Mouse (Mus musculus) right cerebral cortex, adult 18-20 months (tissue): ENCODE data around the gene Gm20431.
A peak's percentile ranks its signal among the peaks of the same experiment; 100 is the strongest.
"Not testable (repeated sequence)": the region's sequence is repeated elsewhere in the genome, so short reads cannot be mapped to it uniquely, and the experiment has no call there.

Source experiments
- DNase-seq: peaks from one replicate; pipeline ENCODE4 v3.0.0; 2022; ENCODE audit warnings: mixed read lengths

The Gm20431 gene

GRCm38 (mm10) chr2:167629665-167630209 lies 31.6 kb downstream of the Gm20431 start:
- DNase-seq: no peak

- DNase-seq: no peak
Measured at GRCm38 (mm10) chr2:167628872-167629271, 32.4 kb downstream of the Gm20431 start.

GRCm38 (mm10) chr2:167627019-167627418 lies 34.3 kb downstream of the Gm20431 start:
- no peak for DNase-seq

DNA sequence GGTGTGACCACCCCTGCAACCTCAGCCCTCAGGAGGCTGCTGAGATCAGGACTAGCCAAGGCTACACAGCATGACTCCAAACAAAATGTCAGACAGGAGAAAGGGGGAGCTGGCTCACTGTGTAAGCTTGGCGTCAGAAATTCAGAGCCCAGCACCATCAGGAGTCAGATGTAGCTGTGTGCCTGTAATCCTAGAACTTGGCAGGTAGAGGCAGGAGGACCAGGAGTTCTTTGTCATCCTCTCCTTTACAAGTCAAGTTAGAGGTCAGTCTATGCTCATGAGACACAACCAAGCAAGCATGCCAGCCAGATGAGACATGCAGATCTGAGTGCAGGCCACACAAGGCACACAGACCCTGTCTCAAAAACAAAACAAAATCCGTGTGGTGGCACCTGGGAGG lies 35.6 kb downstream of the Gm20431 start:
- DNase-seq: no peak

DNA sequence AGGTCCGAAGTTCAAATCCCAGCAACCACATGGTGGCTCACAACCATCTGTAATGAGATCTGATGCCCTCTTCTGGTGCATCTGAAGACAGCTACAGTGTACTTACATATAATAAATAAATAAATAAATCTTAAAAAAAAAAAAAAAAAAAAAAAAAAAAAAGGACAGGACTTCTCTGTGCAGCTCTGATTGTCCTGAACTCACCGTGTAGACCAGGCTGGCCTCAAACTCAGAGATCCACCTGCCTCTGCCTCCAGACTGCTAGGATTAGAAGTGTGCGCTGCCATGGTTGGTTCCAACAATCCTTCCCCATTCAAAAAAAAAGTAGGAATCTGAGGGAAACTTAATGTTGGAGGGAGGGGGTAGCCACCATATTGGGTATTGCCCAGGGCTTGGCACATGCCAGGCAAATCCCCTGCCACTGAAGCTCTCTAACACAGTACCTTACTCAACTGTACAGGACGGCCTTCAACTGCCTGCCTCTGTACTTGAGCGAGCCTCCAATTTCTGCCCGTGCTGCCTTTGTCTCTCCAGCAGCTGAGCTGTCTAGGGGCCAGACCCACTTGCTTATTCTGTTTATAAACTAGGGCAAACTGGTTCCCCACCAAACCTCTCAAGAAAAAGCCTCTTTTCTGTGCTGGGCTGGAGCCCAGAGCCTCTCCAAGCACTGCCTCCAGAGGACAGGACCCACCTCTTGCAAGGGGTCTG lies 36.8 kb downstream of the Gm20431 start:
- no peak for DNase-seq

GRCm38 (mm10) chr2:167622965-167623364 lies 38.3 kb downstream of the Gm20431 start:
- DNase-seq: no peak

DNA sequence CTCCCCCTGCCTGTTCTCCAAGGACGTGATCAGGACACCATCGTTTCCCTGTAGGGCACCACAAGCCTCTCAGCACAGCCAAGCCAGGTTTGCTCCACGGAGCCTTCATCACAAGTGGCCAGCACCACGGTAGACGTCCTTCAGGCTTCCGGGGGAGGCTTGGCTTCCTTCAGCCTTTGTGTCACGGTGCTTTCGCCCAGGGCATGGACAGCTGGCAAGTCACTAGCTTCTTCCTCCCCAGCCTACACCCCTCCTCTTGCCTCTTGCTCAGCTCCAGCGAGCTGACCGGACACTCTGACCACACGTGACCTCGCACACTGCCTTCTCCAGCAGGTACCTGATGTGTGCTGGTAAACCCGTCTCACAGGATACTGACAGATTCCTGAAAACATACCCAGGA lies 38.9 kb downstream of the Gm20431 start:
- DNase-seq: no peak

GRCm38 (mm10) chr2:167621255-167622087 lies 39.8 kb downstream of the Gm20431 start:
- DNase-seq: no peak

DNA sequence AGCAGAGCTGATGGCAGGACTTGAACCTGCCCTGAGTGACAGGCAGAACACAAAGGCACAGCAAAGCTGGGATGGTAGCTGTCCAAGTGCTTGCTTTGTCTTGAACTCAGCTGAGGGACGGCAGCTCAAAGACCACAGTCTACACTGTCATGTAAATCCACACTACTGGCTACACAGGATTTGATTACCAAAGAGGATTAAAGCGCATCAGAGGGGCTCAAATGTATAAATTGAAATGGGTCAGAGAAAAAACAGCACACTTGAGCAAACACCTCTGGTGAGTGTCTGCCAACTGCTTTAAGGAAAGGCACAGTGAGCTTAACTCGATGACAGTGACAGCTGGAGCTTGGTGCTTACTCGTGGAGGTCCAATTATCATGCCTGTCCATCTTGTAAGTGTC lies 43.8 kb downstream of the Gm20431 start:
- no peak for DNase-seq

DNA sequence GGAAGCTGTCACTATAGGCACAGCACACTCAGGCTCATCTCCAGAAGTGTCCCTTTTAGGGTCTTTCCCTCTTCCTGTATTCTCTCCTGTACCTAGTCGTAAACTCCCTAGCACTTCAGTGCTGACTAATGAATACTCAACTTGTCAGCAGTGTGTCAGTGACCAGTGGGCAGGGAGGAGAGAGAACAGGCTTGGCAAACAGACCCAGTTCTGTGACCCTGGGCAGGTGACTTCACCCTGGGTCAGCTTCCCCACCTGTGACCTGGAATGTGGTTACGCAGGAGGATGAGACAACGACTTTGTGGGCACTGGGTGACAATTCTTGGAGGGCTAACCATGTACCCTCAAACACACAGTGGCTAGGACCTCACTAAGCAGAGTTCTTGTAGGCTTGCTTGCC lies 44.3 kb downstream of the Gm20431 start:
- DNase-seq: no peak

DNA sequence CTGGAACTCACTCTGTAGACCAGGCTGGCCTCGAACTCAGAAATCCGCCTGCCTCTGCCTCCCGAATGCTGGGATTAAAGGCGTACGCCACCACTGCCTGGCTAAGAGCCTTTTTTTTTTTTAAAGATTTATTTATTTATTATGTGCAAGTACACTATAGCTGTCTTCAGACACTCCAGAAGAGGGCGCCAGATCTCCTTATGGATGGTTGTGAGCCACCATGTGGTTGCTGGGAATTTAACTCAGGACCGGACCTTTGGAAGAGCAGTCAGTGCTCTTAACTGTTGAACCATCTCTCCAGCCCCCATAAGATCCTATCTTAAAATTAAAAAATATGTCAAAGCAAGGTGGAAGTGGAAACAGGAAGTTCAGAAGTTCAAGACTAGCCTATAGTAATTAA lies 48.0 kb downstream of the Gm20431 start:
- DNase-seq: not testable (repeated sequence)

- DNase-seq: no peak
Measured at GRCm38 (mm10) chr2:167612122-167612521, 49.2 kb downstream of the Gm20431 start.

GRCm38 (mm10) chr2:167611287-167611686 lies 50.0 kb downstream of the Gm20431 start:
- no peak for DNase-seq

DNA sequence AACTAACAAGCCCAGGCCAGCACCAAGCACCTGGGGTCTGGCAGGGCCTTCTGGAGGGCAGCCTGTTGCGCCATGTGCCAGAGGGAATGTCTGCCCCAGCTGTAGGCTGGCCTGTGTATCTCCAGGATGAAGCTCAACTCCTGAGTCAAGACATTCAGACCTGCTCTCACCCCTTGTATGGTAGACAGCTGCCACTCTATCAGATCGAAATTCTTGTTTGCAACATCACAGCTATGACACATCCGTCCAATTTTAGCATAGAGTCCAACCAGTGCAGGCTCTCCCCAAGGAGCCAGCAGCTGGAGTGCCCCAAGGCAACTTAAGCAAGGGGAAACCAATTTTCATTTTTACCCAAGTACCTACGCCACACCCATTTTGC lies 54.6 kb downstream of the Gm20431 start:
- no peak for DNase-seq

DNA sequence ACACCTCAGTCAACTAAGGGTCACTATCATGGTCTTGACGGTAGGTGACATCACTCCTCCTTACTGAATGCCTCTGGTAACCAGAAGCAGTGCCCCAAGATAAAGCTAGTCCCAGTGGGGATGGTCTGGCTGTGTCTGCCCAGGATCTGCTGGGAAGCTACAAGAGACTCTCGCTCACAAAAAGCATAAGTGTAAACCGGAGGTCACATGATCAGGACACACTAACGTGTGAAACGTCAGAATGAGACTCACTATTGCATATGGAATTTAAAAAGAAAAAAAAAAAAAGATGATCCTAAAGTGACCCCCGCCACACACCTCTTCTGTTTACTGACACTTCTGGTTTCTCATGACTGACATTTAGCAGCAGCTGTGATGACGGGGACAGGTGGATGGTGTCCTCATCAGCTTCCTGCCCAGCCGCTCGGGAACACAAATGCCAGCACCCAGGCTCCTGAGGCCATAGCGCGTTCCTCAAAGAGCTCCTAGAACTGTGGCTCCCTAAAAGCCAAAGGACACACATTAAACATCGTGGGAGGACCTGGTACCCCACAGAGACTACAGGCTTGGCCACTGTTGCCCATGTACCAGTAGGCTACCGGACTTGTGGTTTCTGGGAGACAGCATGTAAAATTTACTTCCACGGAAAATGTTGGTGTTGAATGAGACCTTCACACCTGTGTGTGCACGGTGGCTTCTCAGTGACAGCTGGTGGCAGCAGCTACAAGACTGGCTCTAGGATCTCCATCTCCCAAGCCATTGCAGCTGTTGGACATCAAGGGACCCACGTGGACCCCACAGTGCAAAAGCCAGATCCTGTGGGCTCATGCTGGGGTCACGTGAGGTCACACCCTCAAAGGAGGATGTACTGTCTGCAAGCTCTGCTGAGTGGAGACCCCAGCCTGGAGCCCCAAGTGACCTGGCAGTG lies 55.2 kb downstream of the Gm20431 start:
- no peak for DNase-seq

DNA sequence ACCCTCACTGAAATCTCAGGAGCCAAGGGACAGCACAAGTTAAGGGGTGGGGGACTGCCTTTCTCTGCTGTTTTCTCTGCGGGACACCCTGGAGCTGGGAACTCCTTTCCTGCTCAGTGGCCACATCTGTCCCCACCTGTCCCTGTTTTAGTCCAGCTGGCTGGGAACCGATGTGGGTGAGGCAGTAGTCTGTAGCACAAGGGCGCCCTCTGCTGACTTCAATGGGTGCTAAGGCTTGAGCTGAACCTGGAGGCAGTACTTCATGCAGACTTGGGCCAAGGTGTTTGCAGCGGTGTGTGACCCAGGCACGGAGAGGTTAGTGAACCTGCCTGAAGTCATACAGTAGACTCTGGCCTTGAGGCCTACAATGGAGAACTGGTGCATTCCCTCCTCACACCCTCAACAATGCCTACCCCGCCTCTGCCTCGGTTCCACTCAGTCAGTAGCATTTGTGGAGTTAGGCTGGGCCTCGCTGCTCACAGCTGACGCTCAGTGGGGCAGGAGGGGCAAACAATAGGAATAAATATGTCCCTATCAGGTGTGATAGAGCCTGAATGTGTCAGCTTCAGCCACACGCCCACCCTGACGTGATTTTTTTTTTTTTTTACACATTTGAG lies 56.0 kb downstream of the Gm20431 start:
- DNase-seq: peak; percentile 83

GRCm38 (mm10) chr2:167602978-167603377 lies 58.3 kb downstream of the Gm20431 start:
- no peak for DNase-seq

DNA sequence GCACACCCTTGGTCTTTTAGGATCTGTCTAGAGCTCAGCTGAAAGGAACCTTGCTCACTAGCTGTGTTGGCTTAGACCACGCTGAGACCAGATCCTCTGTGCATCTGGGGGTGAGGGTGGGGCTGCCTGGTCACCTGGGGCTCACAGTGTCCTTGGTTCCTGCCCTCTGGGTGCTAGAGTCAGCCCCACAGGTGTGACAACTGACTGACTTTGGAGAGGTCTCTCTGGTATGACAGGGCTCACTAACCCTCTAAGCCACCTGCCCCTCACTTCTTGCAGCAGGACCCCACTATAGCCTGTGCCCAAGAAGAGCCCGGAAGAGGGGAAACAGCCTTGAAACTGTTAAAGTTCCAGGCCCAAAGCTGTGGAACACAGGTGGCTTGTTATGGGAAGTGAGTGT lies 58.9 kb downstream of the Gm20431 start:
- no peak for DNase-seq

DNA sequence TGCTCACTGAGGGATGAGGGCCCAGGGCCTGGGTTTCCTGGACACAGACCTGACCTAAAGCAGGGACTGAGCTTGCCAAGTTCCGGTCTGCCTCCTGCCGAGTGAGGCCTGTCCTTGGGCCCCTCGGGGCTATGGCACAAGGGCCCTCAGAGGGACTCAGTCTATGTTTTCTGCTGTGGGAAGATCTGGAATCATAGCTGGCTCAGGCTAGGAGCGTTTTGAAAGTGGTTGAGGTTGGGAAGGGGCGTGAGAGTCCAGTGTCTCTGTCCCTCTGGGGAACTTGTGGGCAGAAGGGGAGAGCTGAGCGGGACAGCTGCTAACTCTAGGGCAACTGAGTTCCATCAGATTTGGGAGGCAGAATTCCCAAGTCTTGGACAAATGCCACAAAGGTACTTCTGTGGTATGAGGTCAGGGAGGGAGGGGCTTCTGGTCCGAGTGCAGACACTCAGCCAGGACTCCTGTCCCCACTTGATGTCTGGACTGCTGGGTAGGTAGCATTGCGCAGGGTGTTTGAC lies 60.8 kb downstream of the Gm20431 start:
- no peak for DNase-seq

DNA sequence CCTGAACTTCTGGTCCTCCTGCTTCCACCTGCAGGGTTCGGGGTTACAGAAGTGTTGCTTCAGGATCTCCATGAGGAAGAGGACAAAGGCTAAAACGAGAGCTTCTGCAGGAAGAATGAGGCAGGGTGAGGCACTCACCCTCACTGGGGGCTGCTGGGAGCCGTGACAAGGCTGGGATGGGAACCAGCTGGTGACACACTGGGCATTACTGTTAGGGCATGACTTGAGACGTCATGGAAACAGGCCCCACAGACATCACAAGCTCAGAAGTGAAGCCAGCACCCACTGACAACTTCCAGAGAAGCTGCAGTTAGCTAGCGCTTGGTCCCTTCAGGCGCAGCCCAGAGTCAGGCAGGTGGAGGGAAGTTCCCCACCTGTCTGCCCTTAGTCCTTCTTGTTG lies 61.4 kb downstream of the Gm20431 start:
- no peak for DNase-seq

- DNase-seq: no peak
Measured at GRCm38 (mm10) chr2:167599195-167599594, 62.1 kb downstream of the Gm20431 start.

- no peak for DNase-seq
Measured at GRCm38 (mm10) chr2:167597492-167598186, 63.7 kb downstream of the Gm20431 start.
